Mouse (Mus musculus) thymus, adult 2 months (tissue): Measurements from ENCODE around the gene Zbtb38.

Source experiments
- CTCF ChIP-seq: fragments of 200-500 bp; IDR thresholded peaks from 2 replicates; pipeline ENCODE4 v1.5.1; 2012; ENCODE audit warnings: mild to moderate bottlenecking, control low read depth, low read length, moderate library complexity, borderline replicate concordance; ENCODE audit not compliant: control insufficient read depth, poor library complexity, insufficient read depth; ENCODE audit errors: extremely low read depth
- POLR2A ChIP-seq: fragments of 200-500 bp; IDR thresholded peaks from 2 replicates; pipeline ENCODE4 v1.6.1; 2012; ENCODE audit warnings: mild to moderate bottlenecking, low read length, control low read depth, moderate library complexity; ENCODE audit not compliant: control insufficient read depth, poor library complexity, insufficient read depth; ENCODE audit errors: extremely low read depth

GRCm38 (mm10) chr9:96729537-96730310, 22.9 kb downstream of the Zbtb38 start:
- TF ChIP-seq CTCF (no peak), POLR2A (no peak)
